Mouse (Mus musculus): ENCODE data around the gene 2610528A11Rik. TPM values are rescaled to one million over a fixed set of nuclear protein-coding genes. Genes with fewer than 3 reads are reported as not detected.

The 2610528A11Rik gene
- polyA plus RNA-seq, 1 experiment, result not detected

DNA sequence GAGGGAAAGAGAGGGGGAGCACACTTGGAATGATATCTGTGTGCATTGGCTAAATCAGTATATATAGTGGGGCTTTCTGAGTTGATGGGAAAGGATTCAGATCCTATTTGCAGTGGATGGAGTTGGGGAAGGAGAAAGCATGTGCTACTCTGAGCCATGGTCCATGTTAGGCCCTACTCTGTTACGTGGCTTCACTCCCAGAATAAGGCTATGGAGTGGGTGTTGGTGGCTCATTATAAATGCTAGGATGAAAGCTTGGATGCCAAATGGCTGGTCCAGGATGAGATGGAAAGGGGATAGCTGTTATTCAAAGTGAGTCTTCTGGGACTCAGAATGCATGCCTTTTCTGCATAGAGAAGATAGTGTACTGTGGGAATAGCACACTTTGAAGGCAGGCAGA, 33.1 kb downstream of the 2610528A11Rik start:
- H3K4me1 ChIP-seq (ENCODE audit: control insufficient read depth, insufficient read depth, low read length), result no peaks in the 10 kb centered on the region
- no peak for TF ChIP-seq CTCF (IDR thresholded peaks at IDR 0.05; ENCODE audit: low read depth, low read length)
- no peak for TF ChIP-seq POLR2A (IDR thresholded peaks at IDR 0.05; ENCODE audit: insufficient read depth, low read length)
- TF ChIP-seq EP300 (IDR thresholded peaks at IDR 0.05; ENCODE audit: insufficient read depth, low read depth, low read length), result no peak

DNA sequence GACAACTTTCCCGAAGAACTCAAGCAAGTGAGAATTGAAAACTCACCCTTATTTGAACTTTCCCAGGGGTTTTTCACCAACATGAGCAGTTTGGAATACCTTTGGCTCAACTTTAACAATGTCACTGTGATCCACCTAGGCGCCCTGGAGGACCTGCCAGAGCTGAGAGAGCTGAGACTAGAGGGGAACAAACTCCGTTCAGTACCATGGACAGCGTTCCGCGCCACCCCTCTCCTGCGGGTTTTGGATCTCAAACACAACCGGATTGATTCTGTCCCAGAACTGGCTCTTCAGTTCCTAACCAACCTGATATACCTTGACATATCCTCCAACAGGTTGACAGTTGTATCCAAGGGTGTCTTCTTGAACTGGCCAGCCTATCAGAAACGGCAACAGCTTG, 45.3 kb downstream of the 2610528A11Rik start:
- Histone ChIP-seq H3K9ac (ENCODE audit: low read depth, poor library complexity, severe bottlenecking) (no peak overlapping the region), H3K27ac (ENCODE audit: insufficient read depth, low read length) (no peak overlapping the region), H3K27me3 (ENCODE audit: control insufficient read depth, insufficient read depth, low read length, poor library complexity, severe bottlenecking) (no peaks in the 10 kb centered on the region; the same call in 1 of the 2 replicates), H3K4me1 (ENCODE audit: control insufficient read depth, insufficient read depth, low read length) (no peaks in the 10 kb centered on the region), H3K4me3 (ENCODE audit: low read depth, low read length) (no peak overlapping the region), H3K9me3 (replicated peaks; ENCODE audit: control insufficient read depth, insufficient read depth, low read length, poor library complexity, severe bottlenecking) (no peaks in the 10 kb centered on the region), H3K36me3 (ENCODE audit: control insufficient read depth, insufficient read depth, low read length, poor library complexity, severe bottlenecking) (no peaks in the 10 kb centered on the region)
- no peak for TF ChIP-seq EP300 (IDR thresholded peaks at IDR 0.05; ENCODE audit: insufficient read depth, low read depth, low read length)
- no peak for TF ChIP-seq POLR2A (IDR thresholded peaks at IDR 0.05; ENCODE audit: insufficient read depth, low read length)
- TF ChIP-seq CTCF (IDR thresholded peaks at IDR 0.05; ENCODE audit: low read depth, low read length), result no peak

More for the DNA sequence above, 33.1 kb downstream of the 2610528A11Rik start:
- H3K36me3 ChIP-seq (ENCODE audit: control insufficient read depth, insufficient read depth, low read length, poor library complexity, severe bottlenecking), result no peaks in the 10 kb centered on the region
- no peaks in the 10 kb centered on the region for H3K27me3 ChIP-seq (ENCODE audit: control insufficient read depth, insufficient read depth, low read length, poor library complexity, severe bottlenecking)
- no peak overlapping the region for H3K9ac ChIP-seq (ENCODE audit: low read depth, poor library complexity, severe bottlenecking)
- no peak overlapping the region for H3K27ac ChIP-seq (ENCODE audit: insufficient read depth, low read length)
- no peak overlapping the region for H3K4me3 ChIP-seq (ENCODE audit: low read depth, low read length)
- no peaks in the 10 kb centered on the region for H3K9me3 ChIP-seq (replicated peaks; ENCODE audit: control insufficient read depth, insufficient read depth, low read length, poor library complexity, severe bottlenecking)

DNA sequence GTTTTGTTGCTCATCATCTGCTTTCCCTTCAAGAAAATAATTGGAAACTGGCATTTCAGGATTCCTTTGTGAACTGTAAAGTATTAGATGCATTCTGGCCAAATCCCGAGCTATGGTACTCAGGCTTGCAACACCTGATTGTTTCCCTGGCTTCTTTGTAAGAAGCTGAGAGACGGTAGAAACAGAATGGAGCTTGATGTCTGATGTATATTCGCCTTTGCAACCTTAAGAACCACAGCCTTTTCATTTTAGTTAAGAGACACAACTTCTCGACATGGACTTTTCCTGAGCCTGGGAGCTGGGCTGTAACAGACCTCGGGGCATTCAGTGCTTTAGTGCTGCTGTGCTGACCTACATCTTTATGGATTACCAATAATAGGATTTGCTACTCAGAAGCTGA, 46.2 kb downstream of the 2610528A11Rik start, which contains the start of gene Lrit2:
Gene Lrit2, plus strand, starts transcription at position 301 of the 400 bp plus-strand sequence.
- no peaks in the 10 kb centered on the region; the same call in 1 of the 2 replicates for H3K27me3 ChIP-seq (ENCODE audit: control insufficient read depth, insufficient read depth, low read length, poor library complexity, severe bottlenecking)
- no peak for TF ChIP-seq POLR2A (IDR thresholded peaks at IDR 0.05; ENCODE audit: insufficient read depth, low read length)
- no peak for TF ChIP-seq EP300 (IDR thresholded peaks at IDR 0.05; ENCODE audit: insufficient read depth, low read depth, low read length)
- no peak for TF ChIP-seq CTCF (IDR thresholded peaks at IDR 0.05; ENCODE audit: low read depth, low read length)
- no peaks in the 10 kb centered on the region for H3K36me3 ChIP-seq (ENCODE audit: control insufficient read depth, insufficient read depth, low read length, poor library complexity, severe bottlenecking)
- no peaks in the 10 kb centered on the region for H3K9me3 ChIP-seq (replicated peaks; ENCODE audit: control insufficient read depth, insufficient read depth, low read length, poor library complexity, severe bottlenecking)
- no peak within 1 kb of the TSS for H3K27ac ChIP-seq (ENCODE audit: insufficient read depth, low read length)
- no peak within 1 kb of the TSS for H3K9ac ChIP-seq (ENCODE audit: low read depth, poor library complexity, severe bottlenecking)
- no peak within 1 kb of the TSS for H3K4me3 ChIP-seq (ENCODE audit: low read depth, low read length)
- H3K4me1 ChIP-seq (ENCODE audit: control insufficient read depth, insufficient read depth, low read length), result no peaks in the 10 kb centered on the region

DNA sequence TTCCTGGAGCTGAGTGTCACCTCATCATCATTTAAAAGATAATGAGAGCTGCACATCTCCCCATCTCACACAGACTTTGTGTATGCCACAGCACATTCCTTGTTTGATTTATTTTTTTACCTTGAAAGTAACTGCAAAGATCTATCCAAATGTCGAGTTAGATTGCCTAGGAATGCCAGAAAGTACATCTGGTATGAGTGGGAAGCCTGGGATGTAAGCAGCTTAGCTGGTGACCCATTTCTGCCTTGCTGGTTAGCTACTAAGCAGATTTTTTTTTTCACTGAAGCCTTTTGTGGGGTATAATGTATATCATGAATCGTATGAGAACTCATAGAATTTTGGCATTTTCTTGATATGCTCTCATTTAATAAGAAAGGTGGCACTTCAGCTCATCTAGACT, 47.2 kb downstream of the 2610528A11Rik start:
- no peaks in the 10 kb centered on the region for H3K36me3 ChIP-seq (ENCODE audit: control insufficient read depth, insufficient read depth, low read length, poor library complexity, severe bottlenecking)
- no peak overlapping the region for H3K9ac ChIP-seq (ENCODE audit: low read depth, poor library complexity, severe bottlenecking)
- no peak overlapping the region for H3K4me3 ChIP-seq (ENCODE audit: low read depth, low read length)
- H3K27ac ChIP-seq (ENCODE audit: insufficient read depth, low read length), result no peak overlapping the region
- no peaks in the 10 kb centered on the region for H3K9me3 ChIP-seq (replicated peaks; ENCODE audit: control insufficient read depth, insufficient read depth, low read length, poor library complexity, severe bottlenecking)
- no peaks in the 10 kb centered on the region; the same call in 1 of the 2 replicates for H3K27me3 ChIP-seq (ENCODE audit: control insufficient read depth, insufficient read depth, low read length, poor library complexity, severe bottlenecking)
- H3K4me1 ChIP-seq (ENCODE audit: control insufficient read depth, insufficient read depth, low read length), result no peaks in the 10 kb centered on the region
- TF ChIP-seq POLR2A (IDR thresholded peaks at IDR 0.05; ENCODE audit: insufficient read depth, low read length) (no peak), EP300 (IDR thresholded peaks at IDR 0.05; ENCODE audit: insufficient read depth, low read depth, low read length) (no peak), CTCF (IDR thresholded peaks at IDR 0.05; ENCODE audit: low read depth, low read length) (no peak)

DNA sequence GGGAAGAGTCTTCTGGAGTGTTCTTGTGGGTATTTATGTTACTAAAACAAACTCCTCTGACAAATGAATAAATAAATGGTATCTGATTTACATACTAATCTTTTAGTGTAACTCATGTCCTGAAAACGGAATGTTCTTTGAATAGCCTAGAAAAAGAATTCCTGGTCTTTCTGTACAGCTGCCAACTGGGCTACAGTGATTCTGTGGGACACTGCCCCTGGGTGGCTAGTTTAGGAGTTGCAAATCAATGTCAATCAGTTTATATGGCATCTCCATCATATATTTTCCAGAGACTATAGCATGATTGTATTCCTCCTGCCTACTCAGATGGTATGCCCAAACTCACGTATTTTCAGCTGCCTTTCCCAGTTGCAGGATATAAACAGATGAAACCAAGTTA, 49.0 kb downstream of the 2610528A11Rik start:
- no peak for TF ChIP-seq EP300 (IDR thresholded peaks at IDR 0.05; ENCODE audit: insufficient read depth, low read depth, low read length)
- no peak for TF ChIP-seq POLR2A (IDR thresholded peaks at IDR 0.05; ENCODE audit: insufficient read depth, low read length)
- TF ChIP-seq CTCF (IDR thresholded peaks at IDR 0.05; ENCODE audit: low read depth, low read length), result no peak
- Histone ChIP-seq H3K36me3 (ENCODE audit: control insufficient read depth, insufficient read depth, low read length, poor library complexity, severe bottlenecking) (no peaks in the 10 kb centered on the region), H3K9me3 (replicated peaks; ENCODE audit: control insufficient read depth, insufficient read depth, low read length, poor library complexity, severe bottlenecking) (no peaks in the 10 kb centered on the region), H3K4me3 (ENCODE audit: low read depth, low read length) (no peak overlapping the region), H3K4me1 (ENCODE audit: control insufficient read depth, insufficient read depth, low read length) (no peaks in the 10 kb centered on the region), H3K27me3 (ENCODE audit: control insufficient read depth, insufficient read depth, low read length, poor library complexity, severe bottlenecking) (no peaks in the 10 kb centered on the region; the same call in 1 of the 2 replicates), H3K9ac (ENCODE audit: low read depth, poor library complexity, severe bottlenecking) (no peak overlapping the region), H3K27ac (ENCODE audit: insufficient read depth, low read length) (no peak overlapping the region)

Other genes starting within 250 kb of the 2610528A11Rik start
- gene Ccser2, start 145.2 kb downstream of the 2610528A11Rik start, polyA plus RNA-seq (2011; ENCODE audit: insufficient read depth, insufficient read length, low read depth, missing spikeins), result 32.8 and 34.4 TPM in 2 replicates
- not detected in 2 replicates for gene Rgr, start 65.1 kb downstream of the 2610528A11Rik start, polyA plus RNA-seq (2011; ENCODE audit: insufficient read depth, insufficient read length, low read depth, missing spikeins)
- gene Lrit1, start 59.2 kb downstream of the 2610528A11Rik start, polyA plus RNA-seq (2011; ENCODE audit: insufficient read depth, insufficient read length, low read depth, missing spikeins), result not detected in 2 replicates
- gene Lrit2, start 46.1 kb downstream of the 2610528A11Rik start, polyA plus RNA-seq (2011; ENCODE audit: insufficient read depth, insufficient read length, low read depth, missing spikeins), result not detected in 2 replicates
- 0.87 and 1.0 TPM in 2 replicates for gene Cdhr1, start 15.7 kb downstream of the 2610528A11Rik start, polyA plus RNA-seq (2011; ENCODE audit: insufficient read depth, insufficient read length, low read depth, missing spikeins)
- gene Ghitm, start 21.2 kb upstream of the 2610528A11Rik start, polyA plus RNA-seq (2011; ENCODE audit: insufficient read depth, insufficient read length, low read depth, missing spikeins), result 206 and 224 TPM in 2 replicates

All from ES-Bruce4 (cell line).